Mouse (Mus musculus) cerebellum, adult 2 months (tissue): ENCODE results near the gene Rps15.

Experiments used
- CTCF ChIP-seq: fragments of 200-500 bp; IDR thresholded peaks from 2 replicates; pipeline ENCODE4 v1.5.1; 2011; ENCODE audit warnings: low read depth, mild to moderate bottlenecking, control low read depth, low read length, moderate library complexity, borderline replicate concordance; ENCODE audit not compliant: insufficient read depth
- POLR2A ChIP-seq: fragments of 200-500 bp; IDR thresholded peaks from 2 replicates; pipeline ENCODE4 v1.6.1; 2011; ENCODE audit warnings: low read length, control low read depth, borderline replicate concordance; ENCODE audit not compliant: insufficient read depth

- TF ChIP-seq CTCF: no peak
- peak; percentile 7; the same call in 1 of the 2 replicates for TF ChIP-seq POLR2A
Measured at GRCm38 (mm10) chr10:80259861-80260641, 32.2 kb upstream of the Rps15 start.
